Mouse (Mus musculus) cerebellum, adult 2 months (tissue): Measurements from ENCODE around the gene Aamp. TPM values are rescaled to one million over a fixed set of nuclear protein-coding genes. Genes with fewer than 3 reads are reported as not detected.

Experiments used
- DNase-seq, 2 experiments: peaks; one replicate each; pipeline ENCODE4 v3.0.0; 2021
- H3K27ac ChIP-seq: fragments of 200-500 bp; 2 replicates; pipeline ENCODE4 v1.5.1; 2012; ENCODE audit warnings: low read length, control low read depth, inconsistent platforms; ENCODE audit not compliant: insufficient read depth
- H3K27me3 ChIP-seq: fragments of 200-500 bp; 2 replicates; pipeline ENCODE4 v1.6.1; 2012; ENCODE audit warnings: inconsistent platforms, mild to moderate bottlenecking, low read length, moderate library complexity; ENCODE audit not compliant: control insufficient read depth, insufficient read depth
- H3K4me1 ChIP-seq: fragments of 200-500 bp; 2 replicates; pipeline ENCODE4 v1.6.1; 2011; ENCODE audit warnings: low read length; ENCODE audit not compliant: control insufficient read depth, insufficient read depth
- H3K4me3 ChIP-seq: fragments of 200-500 bp; replicated peaks from 2 replicates; pipeline ENCODE3; 2011; ENCODE audit warnings: mild to moderate bottlenecking, low read depth, low read length, control low read depth; ENCODE audit not compliant: insufficient read depth
- CTCF ChIP-seq: fragments of 200-500 bp; IDR thresholded peaks from 2 replicates; pipeline ENCODE4 v1.5.1; 2011; ENCODE audit warnings: low read depth, mild to moderate bottlenecking, control low read depth, low read length, moderate library complexity, borderline replicate concordance; ENCODE audit not compliant: insufficient read depth
- POLR2A ChIP-seq: fragments of 200-500 bp; IDR thresholded peaks from 2 replicates; pipeline ENCODE4 v1.6.1; 2011; ENCODE audit warnings: low read length, control low read depth, borderline replicate concordance; ENCODE audit not compliant: insufficient read depth
- WGBS: fragments of 180-500 bp; shearing (Covaris S2); methylation state at CpG from one replicate; pipeline ENCODE4 v1.1.7; 2018; 5-methylcytosine and 5-hydroxymethylcytosine counted together
- polyA plus RNA-seq: library from polyadenylated mRNA; depleted of rRNA; stranded (reverse); fragments of >200 nt; gene quantifications from 2 replicates; pipeline ENCODE4 v1.2.3, GENCODE M21; 2012

Aamp gene
- polyA plus RNA-seq, 1 experiment: 198 TPM

DNA sequence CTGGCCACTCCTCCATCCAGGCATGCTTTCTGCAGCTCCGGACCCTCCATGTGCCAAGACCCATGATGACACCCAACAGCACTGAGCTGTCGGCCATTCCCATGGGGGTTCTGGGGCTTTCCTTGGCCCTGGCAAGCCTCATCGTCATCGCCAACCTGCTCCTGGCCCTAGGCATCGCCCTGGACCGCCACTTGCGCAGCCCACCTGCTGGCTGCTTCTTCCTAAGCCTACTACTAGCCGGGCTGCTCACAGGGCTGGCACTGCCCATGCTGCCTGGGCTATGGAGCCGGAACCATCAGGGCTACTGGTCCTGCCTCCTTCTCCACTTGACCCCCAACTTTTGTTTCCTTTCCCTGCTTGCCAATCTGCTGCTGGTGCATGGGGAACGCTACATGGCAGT lies 6.0 kb downstream of the Aamp start, which contains the start of gene Gpbar1:
Gene Gpbar1, plus strand, starts transcription at position 13 of the 400 bp plus-strand sequence.
- no peak within 1 kb of the TSS for H3K27ac ChIP-seq
- no peaks in the 10 kb centered on the region for H3K27me3 ChIP-seq
- H3K4me3 ChIP-seq: no peak within 1 kb of the TSS
- H3K4me1 ChIP-seq: no peaks in the 10 kb centered on the region
- TF ChIP-seq CTCF: no peak
- no peak for TF ChIP-seq POLR2A
- DNase-seq: no peak
- WGBS: 65% methylated on average over 10 of the region's 10 CpGs

DNA sequence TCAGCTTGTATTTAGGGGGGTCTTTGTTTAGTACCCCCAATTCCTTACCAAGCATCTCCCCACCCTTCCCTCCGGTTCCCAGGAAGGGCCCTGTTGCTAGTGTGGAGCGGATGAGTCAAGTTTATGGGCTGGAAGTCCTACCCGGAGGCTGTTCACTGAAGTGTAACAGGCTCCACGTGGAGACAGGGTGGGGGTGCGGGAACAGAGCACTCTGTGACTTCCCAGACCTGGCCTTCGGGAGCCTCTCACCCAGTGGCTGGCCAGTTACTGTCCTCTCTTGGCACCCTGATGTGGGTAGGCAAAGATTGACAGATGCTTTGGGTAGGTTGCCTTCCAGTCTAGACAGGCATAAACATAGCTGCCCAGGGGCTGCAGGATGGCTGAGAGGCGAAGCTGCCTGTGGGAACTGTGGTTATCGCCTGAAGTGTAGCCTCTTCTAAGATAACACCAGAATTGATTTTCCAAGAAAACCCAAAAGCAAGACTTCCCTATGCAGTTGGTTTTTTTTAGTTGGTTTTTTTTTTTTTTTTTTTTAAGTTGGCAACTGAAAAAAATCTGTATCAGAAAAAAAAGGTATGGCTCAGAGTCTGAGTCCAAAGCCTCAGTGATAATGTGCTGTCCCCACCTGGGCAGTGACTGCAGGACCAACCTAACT lies 6.5 kb downstream of the Aamp start:
- TF ChIP-seq POLR2A: no peak
- no peak for TF ChIP-seq CTCF

DNA sequence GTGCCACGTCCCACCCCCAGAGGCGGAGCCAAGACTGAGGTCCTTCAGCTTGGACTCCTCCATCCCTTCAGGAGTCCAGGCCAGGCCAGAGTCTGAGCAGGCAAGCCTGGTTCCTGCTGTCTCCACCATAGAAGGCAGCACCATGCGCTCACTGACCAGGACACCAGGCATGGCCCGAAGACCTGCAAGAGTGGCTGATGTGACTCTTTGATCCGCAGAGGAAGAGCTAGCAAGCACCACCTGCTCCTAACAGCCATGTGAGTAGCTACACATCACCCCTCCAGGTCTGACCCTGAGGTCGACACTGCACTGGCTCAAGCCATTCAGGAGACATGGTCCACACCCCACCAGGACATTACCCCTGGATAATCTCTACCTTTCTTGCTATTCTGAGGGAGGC lies 7.5 kb downstream of the Aamp start:
- Histone ChIP-seq H3K4me1 (no peaks in the 10 kb centered on the region), H3K4me3 (no peak overlapping the region), H3K27me3 (no peaks in the 10 kb centered on the region), H3K27ac (no peak overlapping the region)
- TF ChIP-seq CTCF (no peak), POLR2A (no peak)
- WGBS: 75% methylated on average over 6 of the region's 6 CpGs
- DNase-seq: no peak

More for the DNA sequence above, 6.5 kb downstream of the Aamp start:
- H3K4me1 ChIP-seq: no peaks in the 10 kb centered on the region
- H3K27me3 ChIP-seq: no peaks in the 10 kb centered on the region
- DNase-seq: no peak
- 38% methylated on average over 8 of the region's 8 CpGs for WGBS
- no peak overlapping the region for H3K27ac ChIP-seq
- H3K4me3 ChIP-seq: no peak overlapping the region

DNA sequence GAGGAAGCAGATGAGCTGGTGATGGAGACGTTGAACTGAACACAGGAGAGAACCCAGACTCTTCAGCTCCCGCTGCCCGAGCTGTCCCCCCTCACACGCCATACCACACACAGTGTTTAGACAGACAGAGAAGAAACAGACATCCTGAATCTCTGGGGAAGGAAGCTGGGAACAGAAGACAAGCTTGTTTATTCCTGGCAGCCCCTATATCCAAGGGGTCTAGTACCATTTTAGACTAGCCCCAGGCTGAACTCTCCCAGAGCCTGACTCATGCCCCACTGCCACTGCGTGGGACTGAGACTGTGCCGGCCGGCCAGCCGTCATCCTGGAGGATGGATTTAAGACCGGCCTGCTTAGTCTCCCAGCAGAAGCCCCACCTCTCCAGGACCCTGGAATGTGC lies 9.5 kb downstream of the Aamp start:
- no peaks in the 10 kb centered on the region for H3K27me3 ChIP-seq
- TF ChIP-seq CTCF (no peak), POLR2A (no peak)
- no peak overlapping the region for H3K27ac ChIP-seq
- 58% methylated on average over 9 of the region's 9 CpGs for WGBS
- no peak for DNase-seq
- no peak overlapping the region for H3K4me3 ChIP-seq
- H3K4me1 ChIP-seq: no peaks in the 10 kb centered on the region

DNA sequence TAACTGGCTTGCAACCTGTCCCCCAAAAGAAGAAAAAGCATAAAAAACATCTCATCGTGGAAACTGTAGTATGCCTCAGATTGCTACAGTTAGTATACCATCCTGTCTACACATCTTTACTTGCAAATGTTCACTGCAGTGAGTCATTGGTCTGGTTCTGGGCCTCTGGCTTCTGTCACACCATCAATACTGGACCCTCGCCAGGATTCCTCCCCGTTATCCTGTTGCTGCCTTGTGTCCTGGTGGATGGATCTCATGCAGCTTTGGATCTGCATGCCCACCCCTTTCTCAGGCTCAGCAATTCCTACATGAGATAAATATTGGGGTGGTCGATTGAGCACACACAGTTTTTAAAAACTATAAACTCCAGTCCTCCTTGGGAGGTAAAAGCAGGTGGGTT lies 12.9 kb downstream of the Aamp start:
- TF ChIP-seq CTCF (no peak), POLR2A (no peak)
- Histone ChIP-seq H3K27me3 (no peaks in the 10 kb centered on the region), H3K4me3 (no peak overlapping the region), H3K4me1 (no peaks in the 10 kb centered on the region), H3K27ac (no peak overlapping the region)
- no peak for DNase-seq
- WGBS: 50% methylated on average over 4 of the region's 4 CpGs

DNA sequence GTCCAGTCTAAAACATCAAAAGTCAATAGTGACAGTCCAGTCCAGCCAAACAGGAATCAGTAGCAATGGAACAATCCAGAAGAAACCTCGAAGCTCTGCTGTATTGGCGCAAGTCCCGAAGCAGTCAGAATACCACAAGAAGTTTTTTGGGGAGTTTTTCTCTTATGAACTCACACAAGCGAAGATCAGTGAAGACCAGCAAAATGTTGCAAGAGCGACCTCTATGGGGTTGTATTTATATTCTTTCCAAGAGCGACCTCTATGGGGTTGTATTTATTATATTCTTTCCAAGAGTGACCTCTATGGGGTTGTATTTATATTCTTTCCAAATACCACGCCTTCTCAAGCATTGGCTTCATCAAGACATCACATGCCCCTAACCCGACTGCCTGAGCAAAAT lies 15.8 kb downstream of the Aamp start:
- no peak for TF ChIP-seq CTCF
- TF ChIP-seq POLR2A: no peak
- Histone ChIP-seq H3K4me3 (no peak overlapping the region), H3K4me1 (no peaks in the 10 kb centered on the region), H3K27ac (no peak overlapping the region), H3K27me3 (no peaks in the 10 kb centered on the region)
- DNase-seq: no peak
- 85% methylated on average over 8 of the region's 8 CpGs for WGBS

DNA sequence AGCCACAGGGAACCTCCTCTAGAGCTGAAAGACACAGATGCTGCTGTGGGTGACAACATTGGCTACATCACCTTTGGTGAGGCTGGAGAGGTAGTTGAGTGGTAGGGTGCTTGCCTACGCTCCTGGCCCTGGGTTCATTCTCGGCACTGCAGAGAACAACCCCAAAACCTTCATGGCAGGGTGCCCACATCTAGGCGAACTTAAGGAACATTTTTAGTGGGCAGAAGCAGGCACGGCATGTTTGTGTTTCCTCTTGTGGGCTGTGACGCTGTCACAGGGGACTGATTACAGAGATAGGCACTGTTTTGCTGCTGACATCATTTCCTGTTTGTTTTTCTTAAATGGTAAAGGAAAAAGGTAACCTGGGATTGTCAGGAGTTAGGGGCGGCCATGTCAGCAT lies 22.0 kb downstream of the Aamp start:
- no peak for TF ChIP-seq POLR2A
- TF ChIP-seq CTCF: no peak
- 87% methylated on average over 6 of the region's 6 CpGs for WGBS
- Histone ChIP-seq H3K4me3 (no peak overlapping the region), H3K27ac (no peak overlapping the region), H3K4me1 (no peaks in the 10 kb centered on the region; the same call in 1 of the 2 replicates), H3K27me3 (no peaks in the 10 kb centered on the region)
- DNase-seq: no peak

DNA sequence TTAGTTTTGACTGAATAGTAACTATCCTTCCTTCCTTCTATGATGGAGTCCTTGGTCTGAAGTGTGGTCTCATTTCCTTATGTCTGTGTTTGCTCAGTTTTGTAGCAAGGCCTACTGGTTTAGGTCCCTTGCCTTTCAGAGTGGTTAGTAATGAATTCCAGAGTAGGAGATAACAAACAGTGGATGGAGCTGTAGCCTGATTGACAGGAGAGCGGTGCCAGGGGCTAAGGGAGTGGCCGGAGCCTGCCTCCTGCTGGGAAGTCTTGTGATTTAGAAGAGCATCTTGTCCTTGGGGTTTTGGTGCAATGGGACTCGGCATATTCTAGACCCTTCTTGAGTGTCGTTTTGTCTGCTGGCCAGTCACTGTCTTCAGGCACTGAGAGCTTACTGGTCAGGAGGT lies 27.8 kb downstream of the Aamp start:
- H3K4me1 ChIP-seq: no peaks in the 10 kb centered on the region
- no peak overlapping the region for H3K27ac ChIP-seq
- DNase-seq: no peak
- H3K27me3 ChIP-seq: no peaks in the 10 kb centered on the region
- TF ChIP-seq POLR2A: no peak
- TF ChIP-seq CTCF: no peak
- 65% methylated on average over 4 of the region's 4 CpGs for WGBS
- H3K4me3 ChIP-seq: no peak overlapping the region
